Mouse (Mus musculus) heart, adult 2 months (tissue): ENCODE data around the gene Endou. TPM values are rescaled to one million over a fixed set of nuclear protein-coding genes. Genes with fewer than 3 reads are reported as not detected.

Source experiments
- DNase-seq, 2 experiments: peaks; one replicate each; pipeline ENCODE4 v3.0.0; 2021
- H3K27ac ChIP-seq: fragments of 200-600 bp; 2 replicates; pipeline ENCODE4 v1.8.1; 2022
- H3K27me3 ChIP-seq: fragments of 200-500 bp; 2 replicates; pipeline ENCODE4 v1.6.1; 2012; ENCODE audit warnings: mild to moderate bottlenecking, low read length, inconsistent platforms, mixed read lengths; ENCODE audit not compliant: control insufficient read depth, insufficient read depth
- H3K36me3 ChIP-seq: fragments of 200-500 bp; 2 replicates; pipeline ENCODE4 v1.6.1; 2012; ENCODE audit warnings: low read length, inconsistent platforms; ENCODE audit not compliant: control insufficient read depth, insufficient read depth
- H3K4me1 ChIP-seq: fragments of 200-500 bp; 2 replicates; pipeline ENCODE4 v1.6.1; 2011; ENCODE audit warnings: low read length; ENCODE audit not compliant: control insufficient read depth, insufficient read depth
- H3K4me3 ChIP-seq: fragments of 200-600 bp; 2 replicates; pipeline ENCODE4 v1.8.1; 2022
- H3K79me2 ChIP-seq: fragments of 200-500 bp; replicated peaks from 2 replicates; pipeline ENCODE4 v1.6.1; 2012; ENCODE audit warnings: mild to moderate bottlenecking, inconsistent platforms, low read length, moderate library complexity, mixed read lengths; ENCODE audit not compliant: control insufficient read depth, insufficient read depth
- H3K9ac ChIP-seq: fragments of 200-500 bp; 2 replicates; pipeline ENCODE4 v1.6.1; 2012; ENCODE audit warnings: low read depth, mild to moderate bottlenecking, control low read depth, inconsistent platforms, low read length, mixed read lengths
- CTCF ChIP-seq: fragments of 200-600 bp; IDR thresholded peaks from 2 replicates; pipeline ENCODE4 v1.8.1; 2022; ENCODE audit warnings: antibody characterized with exemption, mild to moderate bottlenecking, moderate library complexity
- EP300 ChIP-seq: fragments of 200-500 bp; IDR thresholded peaks from 2 replicates; pipeline ENCODE4 v1.6.1; 2011; ENCODE audit warnings: low read depth, low read length, control low read depth; ENCODE audit not compliant: insufficient read depth
- POLR2A ChIP-seq: fragments of 200-500 bp; IDR thresholded peaks from 2 replicates; pipeline ENCODE4 v1.6.1; 2011; ENCODE audit warnings: mild to moderate bottlenecking, low read depth, low read length, control low read depth; ENCODE audit not compliant: insufficient read depth
- WGBS: fragments of 180-500 bp; shearing (Covaris S2); methylation state at CpG from one replicate; pipeline ENCODE4 v1.1.7; 2018; 5-methylcytosine and 5-hydroxymethylcytosine counted together
- intact Hi-C: fragments of 180-260 bp; cut with DNase I; formaldehyde crosslinking; loops from one replicate; pipeline ENCODE4 v1.15.1; 2025
- polyA plus RNA-seq: library from polyadenylated mRNA; depleted of rRNA; stranded (reverse); fragments of >200 nt; gene quantifications from 2 replicates; pipeline ENCODE4 v1.2.3, GENCODE M21; 2012
- total RNA-seq, 2 experiments: library from RNA; stranded (reverse); gene quantifications; 2 replicates each; pipeline ENCODE4 v1.2.3; 2021

Endou gene
- total and polyA plus RNA-seq, 3 experiments: 1.1 to 2.4 (median 1.2) TPM

GRCm38 (mm10) chr15:97696616-97697015 is 34.5 kb downstream of the Endou start:
- no peak for DNase-seq
- no peak overlapping the region for H3K4me3 ChIP-seq
- H3K9ac ChIP-seq: no peak overlapping the region
- H3K27me3 ChIP-seq: no peaks in the 10 kb centered on the region
- H3K27ac ChIP-seq: no peak overlapping the region
- 91% methylated on average over 10 of the region's 10 CpGs for WGBS
- no peaks in the 10 kb centered on the region for H3K36me3 ChIP-seq
- no peaks in the 10 kb centered on the region for H3K79me2 ChIP-seq
- no peaks in the 10 kb centered on the region for H3K4me1 ChIP-seq
- intact Hi-C loops: no loop called here
- TF ChIP-seq CTCF (no peak), POLR2A (no peak), EP300 (no peak)

- Histone ChIP-seq H3K4me1 (no peaks in the 10 kb centered on the region), H3K79me2 (no peaks in the 10 kb centered on the region), H3K4me3 (no peak overlapping the region), H3K27ac (no peak overlapping the region), H3K27me3 (no peaks in the 10 kb centered on the region), H3K9ac (no peak overlapping the region), H3K36me3 (no peaks in the 10 kb centered on the region)
- TF ChIP-seq POLR2A (no peak), EP300 (no peak), CTCF (no peak)
- 86% methylated on average over 5 of the region's 5 CpGs for WGBS
- DNase-seq: no peak
- intact Hi-C loops: no loop called here
Measured at GRCm38 (mm10) chr15:97693411-97693810, 37.7 kb downstream of the Endou start.

- Histone ChIP-seq H3K27ac (no peak overlapping the region), H3K4me3 (no peak overlapping the region), H3K79me2 (no peaks in the 10 kb centered on the region), H3K9ac (no peak overlapping the region), H3K4me1 (no peaks in the 10 kb centered on the region), H3K27me3 (no peaks in the 10 kb centered on the region), H3K36me3 (no peaks in the 10 kb centered on the region)
- no peak for DNase-seq
- intact Hi-C loops: no loop called here
- 94% methylated on average over 9 of the region's 9 CpGs for WGBS
- TF ChIP-seq POLR2A (no peak), EP300 (no peak), CTCF (no peak)
Measured at GRCm38 (mm10) chr15:97684118-97684517, 47.0 kb downstream of the Endou start.

- no peaks in the 10 kb centered on the region for H3K4me1 ChIP-seq
- H3K36me3 ChIP-seq: no peaks in the 10 kb centered on the region
- H3K9ac ChIP-seq: no peak overlapping the region
- H3K4me3 ChIP-seq: no peak overlapping the region
- H3K79me2 ChIP-seq: no peaks in the 10 kb centered on the region
- DNase-seq: no peak
- H3K27ac ChIP-seq: no peak overlapping the region
- no peaks in the 10 kb centered on the region for H3K27me3 ChIP-seq
- intact Hi-C loops: no loop called here
- WGBS: 86% methylated on average over 8 of the region's 8 CpGs
- TF ChIP-seq CTCF: no peak
- no peak for TF ChIP-seq EP300
- TF ChIP-seq POLR2A: no peak
Measured at GRCm38 (mm10) chr15:97682053-97682452, 49.1 kb downstream of the Endou start.

- no peak overlapping the region for H3K4me3 ChIP-seq
- H3K9ac ChIP-seq: no peak overlapping the region
- no peak overlapping the region for H3K27ac ChIP-seq
- no peak for DNase-seq
- H3K4me1 ChIP-seq: no peaks in the 10 kb centered on the region
- H3K27me3 ChIP-seq: no peaks in the 10 kb centered on the region
- no peaks in the 10 kb centered on the region for H3K36me3 ChIP-seq
- WGBS: 69% methylated on average over 18 of the region's 18 CpGs
- TF ChIP-seq EP300: no peak
- no peak for TF ChIP-seq POLR2A
- TF ChIP-seq CTCF: no peak
- intact Hi-C loops: no loop called here
- H3K79me2 ChIP-seq: no peaks in the 10 kb centered on the region
Measured at GRCm38 (mm10) chr15:97679991-97680681, 51.0 kb downstream of the Endou start.

GRCm38 (mm10) chr15:97677341-97677740 is 53.8 kb downstream of the Endou start:
- no peak for TF ChIP-seq EP300
- TF ChIP-seq POLR2A: no peak
- TF ChIP-seq CTCF: no peak
- intact Hi-C loops: no loop called here
- DNase-seq: no peak
- no peaks in the 10 kb centered on the region for H3K79me2 ChIP-seq
- H3K4me3 ChIP-seq: no peak overlapping the region
- no peaks in the 10 kb centered on the region for H3K27me3 ChIP-seq
- no peak overlapping the region for H3K27ac ChIP-seq
- no peaks in the 10 kb centered on the region for H3K4me1 ChIP-seq
- 89% methylated on average over 3 of the region's 3 CpGs for WGBS
- H3K36me3 ChIP-seq: no peaks in the 10 kb centered on the region
- H3K9ac ChIP-seq: no peak overlapping the region
